Mouse (Mus musculus) E14TG2a.4 (cell line): ENCODE results near the gene Ppard.

Experiments
- CTCF ChIP-seq: conservative IDR thresholded peaks from 2 replicates; pipeline ENCODE4 v1.5.1; 2014; ENCODE audit warnings: low read length
- NANOG ChIP-seq: IDR thresholded peaks from 2 replicates; pipeline ENCODE4 v1.6.1; 2014; ENCODE audit warnings: borderline replicate concordance, low read length, mixed read lengths
- POU5F1 ChIP-seq: IDR thresholded peaks from 2 replicates; pipeline ENCODE4 v1.6.1; 2014; ENCODE audit warnings: low read length, borderline replicate concordance

GRCm38 (mm10) chr17:28316476-28316875 lies 84.0 kb downstream of the Ppard start:
- TF ChIP-seq CTCF = peak; percentile 54
- TF ChIP-seq NANOG = no peak
- TF ChIP-seq POU5F1 = no peak
